Mouse (Mus musculus): ENCODE measurements around the gene Inca1. TPM values are rescaled to one million over a fixed set of nuclear protein-coding genes. Genes with fewer than 3 reads are reported as not detected.
A peak's percentile ranks its signal among the peaks of the same experiment; 100 is the strongest.

The Inca1 gene
- 0.42 TPM for polyA plus RNA-seq (2012; fragmentation: generic; extraction: Trizol)
- long read RNA-seq, experiment 1, partial matches to known transcripts, result 0 of 1 reads
- long read RNA-seq, experiment 1, other reads (novel, unspliced or antisense), result 0 of 1 reads
- long read RNA-seq, experiment 2, partial matches to known transcripts, result 0 of 1 reads
- long read RNA-seq, experiment 2, other reads (novel, unspliced or antisense), result 1 of 1 reads

DNA sequence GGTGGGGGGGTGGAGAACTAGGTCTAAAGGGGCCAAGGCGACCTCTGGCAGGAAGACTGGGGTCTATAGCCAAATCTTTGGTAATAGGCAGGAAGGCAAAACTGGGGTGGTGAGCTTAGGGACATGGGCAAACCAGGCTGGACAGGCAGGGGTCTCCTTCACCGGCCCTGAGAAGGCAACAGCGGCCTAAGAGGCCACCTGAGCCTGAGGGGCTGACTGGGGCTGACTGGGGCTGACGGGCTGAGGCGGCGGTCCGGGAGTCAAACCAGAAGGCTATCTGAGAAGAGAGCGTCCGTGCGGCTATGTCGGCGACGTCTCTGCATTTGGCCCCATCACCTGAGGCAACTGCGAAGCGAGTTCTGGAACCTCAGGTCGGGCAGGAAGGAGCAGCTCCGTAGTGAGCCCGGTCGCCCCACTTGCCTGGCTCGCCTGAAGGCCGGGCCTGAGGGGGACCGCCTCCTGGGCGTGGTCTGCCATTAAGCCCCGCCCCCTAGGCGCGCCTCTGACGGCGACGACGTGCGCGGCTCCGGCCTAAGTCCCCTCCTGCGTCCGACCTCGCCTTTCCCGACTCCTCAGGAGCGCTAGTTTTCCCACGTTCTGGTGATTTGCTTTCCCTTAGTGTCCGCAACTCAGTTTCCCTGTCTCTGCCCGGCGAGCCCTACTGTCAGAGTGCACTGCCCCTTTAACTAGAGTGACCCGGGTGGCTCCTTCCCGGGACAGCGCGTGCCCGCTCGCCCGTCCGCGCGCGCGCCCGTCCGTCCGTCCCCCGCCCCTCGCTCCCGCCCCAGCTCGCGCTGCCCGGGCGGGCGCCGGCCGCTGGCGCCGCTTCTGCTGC is at the start of gene Inca1, which contains the start of gene Kif1c:
Inca1 (minus strand) TSS at position 434 of the 835 bp plus-strand sequence.
Kif1c (plus strand) TSS at position 827 of the 835 bp plus-strand sequence.
- Histone ChIP-seq H3K27me3 (ENCODE audit: control insufficient read depth, insufficient read depth, insufficient read length) (no peaks in the 10 kb centered on the region), H3K36me3 (ENCODE audit: control insufficient read depth, insufficient read depth) (peaks cover 10% of the 10 kb centered on the region), H3ac (ENCODE audit: control insufficient read depth, insufficient read length, low read depth) (peak within 1 kb of the TSS; percentile 80), H3K79me2 (ENCODE audit: control insufficient read depth, insufficient read depth) (peaks cover 42% of the 10 kb centered on the region), H3K4me3 (ENCODE audit: insufficient read depth, poor library complexity, severe bottlenecking) (peak within 1 kb of the TSS; percentile 91), H3K79me3 (ENCODE audit: low read depth) (peaks cover 22% of the 10 kb centered on the region)
- no peak for TF ChIP-seq MYOG (IDR thresholded peaks at IDR 0.05; ENCODE audit: control insufficient read depth, extremely low read depth, insufficient read length)
- no peak for TF ChIP-seq FOSL1 (IDR thresholded peaks at IDR 0.05; ENCODE audit: insufficient read depth, low read length, poor library complexity, severe bottlenecking)
- no peak for TF ChIP-seq USF1 (IDR thresholded peaks at IDR 0.05; ENCODE audit: low read depth)

DNA sequence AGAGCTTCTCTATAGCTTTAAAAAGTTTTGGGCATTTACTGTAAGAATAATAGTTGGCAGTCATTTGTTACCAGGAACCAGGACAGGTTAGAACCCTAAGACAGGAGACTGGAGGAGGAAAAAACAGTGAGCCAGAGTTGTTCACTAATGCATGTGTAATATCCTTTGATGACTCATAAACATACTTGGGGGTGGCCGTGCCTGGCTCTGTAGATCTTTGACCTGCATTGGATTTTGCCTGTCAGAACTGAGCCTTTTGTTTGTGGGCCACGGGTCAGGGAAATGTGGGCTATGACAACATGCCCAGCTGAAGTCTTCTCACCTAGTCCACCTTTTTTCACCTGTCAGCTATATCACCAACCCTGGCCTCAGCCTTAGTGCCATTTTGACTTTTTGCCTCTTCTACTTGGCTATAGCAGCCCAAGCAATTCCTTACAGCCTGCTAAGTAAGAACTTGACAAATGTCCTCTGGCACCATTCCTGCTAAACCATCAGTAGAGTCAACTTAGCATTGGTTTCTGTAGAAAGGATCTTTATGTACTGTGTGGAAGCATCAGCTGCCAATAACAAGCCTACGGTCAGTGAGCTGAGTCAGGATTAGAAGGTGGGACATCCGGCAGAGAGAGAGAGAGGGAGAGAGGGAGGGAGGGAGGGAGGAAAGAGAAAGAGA is 48.1 kb upstream of the Inca1 start:
- H3ac ChIP-seq (ENCODE audit: control insufficient read depth, insufficient read length, low read depth), result no peak overlapping the region
- no peaks in the 10 kb centered on the region for H3K27me3 ChIP-seq (ENCODE audit: control insufficient read depth, insufficient read depth, insufficient read length)
- H3K36me3 ChIP-seq (ENCODE audit: control insufficient read depth, insufficient read depth), result no peaks in the 10 kb centered on the region
- H3K79me3 ChIP-seq (ENCODE audit: low read depth), result no peaks in the 10 kb centered on the region
- no peaks in the 10 kb centered on the region for H3K79me2 ChIP-seq (ENCODE audit: control insufficient read depth, insufficient read depth)
- TF ChIP-seq MAX (IDR thresholded peaks at IDR 0.05) (no peak), CTCF (IDR thresholded peaks at IDR 0.05; ENCODE audit: control insufficient read depth, insufficient read depth, insufficient read length) (no peak), CEBPB (IDR thresholded peaks at IDR 0.05; ENCODE audit: low read depth) (peak; percentile 6), MYOD1 (IDR thresholded peaks at IDR 0.05; ENCODE audit: control insufficient read depth, insufficient read length, low read depth) (no peak), USF1 (IDR thresholded peaks at IDR 0.05; ENCODE audit: low read depth) (no peak), FOSL1 (IDR thresholded peaks at IDR 0.05; ENCODE audit: insufficient read depth, low read length, poor library complexity, severe bottlenecking) (no peak), MYOG (IDR thresholded peaks at IDR 0.05; ENCODE audit: control insufficient read depth, extremely low read depth, insufficient read length) (no peak)
- H3K4me3 ChIP-seq (ENCODE audit: insufficient read depth, poor library complexity, severe bottlenecking), result no peak overlapping the region

DNA sequence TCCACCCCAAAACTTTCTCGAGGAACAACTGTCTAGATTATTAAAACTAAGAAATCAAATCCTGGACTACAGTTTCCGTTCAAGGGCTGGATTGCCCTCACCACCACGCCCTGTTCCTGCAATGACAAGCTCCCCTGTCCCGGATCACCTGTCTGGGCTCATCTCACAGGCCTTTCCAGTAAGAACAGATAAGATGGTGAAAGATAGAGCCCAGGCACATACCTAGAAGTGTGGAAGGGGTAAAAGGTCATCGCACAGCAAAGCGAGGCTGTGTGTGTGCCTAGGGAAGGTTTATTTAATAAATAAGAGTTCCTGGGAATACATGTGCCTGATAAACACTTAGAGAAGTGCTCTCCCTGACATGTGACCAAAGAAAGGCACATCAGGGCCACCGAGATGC is 45.7 kb upstream of the Inca1 start:
- TF ChIP-seq CEBPB (IDR thresholded peaks at IDR 0.05; ENCODE audit: low read depth), result no peak
- TF ChIP-seq FOSL1 (IDR thresholded peaks at IDR 0.05; ENCODE audit: insufficient read depth, low read length, poor library complexity, severe bottlenecking), result no peak
- TF ChIP-seq MYOG (IDR thresholded peaks at IDR 0.05; ENCODE audit: control insufficient read depth, extremely low read depth, insufficient read length), result no peak
- TF ChIP-seq CTCF (IDR thresholded peaks at IDR 0.05; ENCODE audit: control insufficient read depth, insufficient read depth, insufficient read length), result no peak
- TF ChIP-seq MAX (IDR thresholded peaks at IDR 0.05), result no peak
- Histone ChIP-seq H3K4me3 (ENCODE audit: insufficient read depth, poor library complexity, severe bottlenecking) (no peak overlapping the region), H3K79me3 (ENCODE audit: low read depth) (no peaks in the 10 kb centered on the region), H3ac (ENCODE audit: control insufficient read depth, insufficient read length, low read depth) (no peak overlapping the region), H3K79me2 (ENCODE audit: control insufficient read depth, insufficient read depth) (no peaks in the 10 kb centered on the region), H3K27me3 (ENCODE audit: control insufficient read depth, insufficient read depth, insufficient read length) (no peaks in the 10 kb centered on the region), H3K36me3 (ENCODE audit: control insufficient read depth, insufficient read depth) (no peaks in the 10 kb centered on the region)

DNA sequence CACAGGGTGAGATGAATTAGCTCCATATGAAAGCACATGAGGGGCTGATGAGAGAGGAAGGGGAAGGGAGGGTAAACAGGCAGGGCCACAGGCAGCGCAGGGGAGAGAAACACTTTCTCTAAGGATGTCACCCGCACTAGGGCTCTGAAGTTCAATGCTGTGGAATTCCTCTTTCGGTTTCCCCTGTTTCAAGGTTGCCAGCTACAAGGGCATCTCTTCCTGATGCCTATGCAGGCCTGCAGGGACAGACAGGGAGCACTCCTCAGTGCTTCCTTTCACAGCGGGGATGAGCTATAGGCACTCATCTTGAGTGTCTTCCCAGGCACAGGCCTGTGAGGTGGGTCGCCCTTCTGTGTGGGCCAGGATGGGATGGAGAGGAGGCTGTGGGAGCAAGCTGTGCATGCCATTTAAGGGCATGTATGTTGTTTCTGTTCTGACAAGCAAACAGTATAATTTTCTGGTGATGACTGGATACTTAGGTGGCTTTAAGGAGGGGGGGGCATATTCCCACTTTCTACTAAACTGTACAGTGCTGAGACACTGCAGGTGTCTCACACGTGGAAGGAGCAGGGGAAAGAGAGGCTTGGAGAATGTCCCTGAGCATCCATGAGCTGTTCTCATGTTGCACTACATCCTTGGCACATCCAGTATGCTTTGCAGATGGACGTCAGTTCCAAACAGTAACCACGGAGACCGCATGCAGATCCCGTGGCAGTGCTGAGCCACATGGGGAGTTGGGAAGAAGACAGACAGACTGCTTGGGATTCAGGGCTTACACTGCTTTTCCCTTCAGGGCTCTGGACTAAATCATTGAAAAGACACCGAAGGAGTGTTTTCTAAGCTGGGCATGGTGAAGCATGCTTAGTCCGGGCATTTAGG is 42.9 kb upstream of the Inca1 start:
- Histone ChIP-seq H3ac (ENCODE audit: control insufficient read depth, insufficient read length, low read depth) (no peak overlapping the region), H3K27me3 (ENCODE audit: control insufficient read depth, insufficient read depth, insufficient read length) (no peaks in the 10 kb centered on the region), H3K4me3 (ENCODE audit: insufficient read depth, poor library complexity, severe bottlenecking) (no peak overlapping the region), H3K79me2 (ENCODE audit: control insufficient read depth, insufficient read depth) (no peaks in the 10 kb centered on the region), H3K36me3 (ENCODE audit: control insufficient read depth, insufficient read depth) (no peaks in the 10 kb centered on the region), H3K79me3 (ENCODE audit: low read depth) (no peaks in the 10 kb centered on the region)
- no peak for TF ChIP-seq USF1 (IDR thresholded peaks at IDR 0.05; ENCODE audit: low read depth)
- TF ChIP-seq CEBPB (IDR thresholded peaks at IDR 0.05; ENCODE audit: low read depth), result no peak
- TF ChIP-seq CTCF (IDR thresholded peaks at IDR 0.05; ENCODE audit: control insufficient read depth, insufficient read depth, insufficient read length), result no peak
- no peak for TF ChIP-seq FOSL1 (IDR thresholded peaks at IDR 0.05; ENCODE audit: insufficient read depth, low read length, poor library complexity, severe bottlenecking)
- no peak for TF ChIP-seq MYOG (IDR thresholded peaks at IDR 0.05; ENCODE audit: control insufficient read depth, extremely low read depth, insufficient read length)
- TF ChIP-seq MAX (IDR thresholded peaks at IDR 0.05), result no peak
- no peak for TF ChIP-seq MYOD1 (IDR thresholded peaks at IDR 0.05; ENCODE audit: control insufficient read depth, insufficient read length, low read depth)

DNA sequence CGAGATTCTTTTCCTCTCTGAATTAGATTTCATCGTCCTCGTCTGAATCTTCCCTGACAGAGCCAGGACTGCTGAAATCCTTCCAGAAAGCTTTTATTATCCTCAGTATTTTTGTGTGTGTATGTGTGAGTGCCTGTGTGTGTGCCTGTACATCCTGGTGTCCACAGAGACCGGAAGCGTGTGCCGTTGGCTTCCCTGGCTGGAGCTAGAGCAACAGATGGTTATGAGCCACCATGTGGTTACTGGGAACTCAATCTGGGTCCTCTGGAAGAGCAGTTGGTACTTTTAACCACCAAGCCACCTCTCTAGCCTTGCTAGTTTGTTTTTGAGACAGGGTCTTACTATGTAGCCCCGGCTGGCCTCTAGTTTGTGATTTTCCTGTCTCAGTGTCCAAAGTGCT is 42.2 kb upstream of the Inca1 start:
- Histone ChIP-seq H3K36me3 (ENCODE audit: control insufficient read depth, insufficient read depth) (no peaks in the 10 kb centered on the region), H3K79me2 (ENCODE audit: control insufficient read depth, insufficient read depth) (no peaks in the 10 kb centered on the region), H3K27me3 (ENCODE audit: control insufficient read depth, insufficient read depth, insufficient read length) (no peaks in the 10 kb centered on the region), H3ac (ENCODE audit: control insufficient read depth, insufficient read length, low read depth) (no peak overlapping the region), H3K79me3 (ENCODE audit: low read depth) (no peaks in the 10 kb centered on the region), H3K4me3 (ENCODE audit: insufficient read depth, poor library complexity, severe bottlenecking) (no peak overlapping the region)
- no peak for TF ChIP-seq MYOG (IDR thresholded peaks at IDR 0.05; ENCODE audit: control insufficient read depth, extremely low read depth, insufficient read length)
- no peak for TF ChIP-seq MAX (IDR thresholded peaks at IDR 0.05)

Measured in C2C12 (cell line).